Mouse (Mus musculus) thymus, postnatal 14 days (tissue): ENCODE measurements around the gene Necab3.

Experiments
- DNase-seq: peaks from one replicate; pipeline ENCODE4 v3.0.0; 2021

Necab3 gene

DNA sequence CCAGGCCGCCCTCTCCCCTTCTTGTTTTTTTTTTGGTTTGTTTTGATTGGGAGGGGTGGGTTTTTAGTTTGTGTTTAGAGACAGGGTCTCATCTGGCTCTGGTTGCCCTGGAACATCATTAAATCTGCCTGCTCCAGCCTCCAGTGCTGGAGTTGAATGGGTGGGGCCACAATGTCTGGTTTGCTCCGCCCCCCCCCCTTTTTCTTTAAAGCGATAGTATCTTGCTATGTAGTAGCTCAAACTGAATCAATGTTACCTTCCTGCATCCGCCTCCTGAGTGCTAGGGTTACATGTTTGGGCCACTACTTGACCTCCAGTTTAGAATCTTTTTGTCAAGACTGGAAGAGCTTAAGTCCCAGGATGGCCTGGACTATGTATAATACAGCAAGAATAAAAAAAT, 12.6 kb upstream of the Necab3 start:
- no peak for DNase-seq

DNA sequence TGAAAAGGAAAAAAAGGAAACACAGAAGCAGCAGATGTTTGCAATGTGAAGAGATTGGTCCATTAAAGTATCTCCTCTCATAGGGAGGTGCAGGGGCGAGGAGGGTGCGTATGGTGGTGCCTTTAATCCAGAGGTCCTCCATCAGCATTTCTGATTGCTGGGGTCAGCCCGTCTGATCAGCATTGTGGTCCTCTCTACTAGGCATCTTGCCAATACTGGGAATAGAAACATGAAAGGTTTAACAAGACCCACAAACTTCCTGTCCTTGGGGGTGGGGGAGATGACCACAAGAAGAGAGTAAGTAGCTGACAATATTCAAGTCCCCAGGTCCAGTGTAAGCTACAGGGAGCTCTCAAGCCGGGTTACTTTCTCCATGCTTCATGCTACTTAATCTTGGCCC, 12.0 kb upstream of the Necab3 start:
- DNase-seq = no peak

GRCm38 (mm10) chr2:154569836-154570286, 11.2 kb upstream of the Necab3 start, which contains the start of gene E2f1:
TSS of gene E2f1 (minus strand) at chr2:154569892.
- DNase-seq = peak; percentile 97

DNA sequence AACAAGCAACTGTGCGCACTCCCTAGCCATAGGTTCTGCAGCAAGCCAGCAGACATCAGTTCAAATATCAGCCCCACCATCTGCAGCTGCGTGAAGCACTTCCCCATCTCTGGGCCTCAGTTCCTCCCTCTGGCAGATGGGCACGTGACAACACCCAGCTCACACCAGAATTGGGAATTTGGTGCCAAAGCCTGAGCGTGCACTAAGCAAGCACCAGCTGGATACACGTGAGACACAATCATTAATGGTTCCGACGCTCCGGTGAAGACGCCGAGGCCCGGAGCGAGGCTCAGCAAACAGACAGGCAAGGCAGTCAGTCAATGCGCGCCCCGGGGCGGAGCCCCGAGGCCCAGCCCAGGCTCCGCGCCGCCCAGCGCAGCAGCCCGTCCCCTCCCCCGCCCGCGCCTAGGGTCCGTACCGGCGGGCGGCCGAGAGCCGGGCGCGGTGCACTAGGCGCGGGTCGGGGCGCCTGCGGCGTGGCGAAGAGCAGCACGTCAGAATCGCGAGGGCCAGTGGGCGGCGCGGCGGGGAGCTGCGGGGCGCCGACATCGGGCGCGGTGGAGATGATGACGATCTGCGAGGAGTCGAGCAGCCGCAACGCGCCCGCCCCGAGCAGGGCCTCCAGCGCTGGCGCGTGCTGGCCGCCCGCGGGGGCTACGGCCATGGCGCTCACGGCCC, 10.5 kb upstream of the Necab3 start:
- peak; percentile 76 for DNase-seq

GRCm38 (mm10) chr2:154568329-154569070, 9.8 kb upstream of the Necab3 start:
- no peak for DNase-seq

- DNase-seq = no peak
Measured at GRCm38 (mm10) chr2:154567766-154568165, 9.1 kb upstream of the Necab3 start.

DNA sequence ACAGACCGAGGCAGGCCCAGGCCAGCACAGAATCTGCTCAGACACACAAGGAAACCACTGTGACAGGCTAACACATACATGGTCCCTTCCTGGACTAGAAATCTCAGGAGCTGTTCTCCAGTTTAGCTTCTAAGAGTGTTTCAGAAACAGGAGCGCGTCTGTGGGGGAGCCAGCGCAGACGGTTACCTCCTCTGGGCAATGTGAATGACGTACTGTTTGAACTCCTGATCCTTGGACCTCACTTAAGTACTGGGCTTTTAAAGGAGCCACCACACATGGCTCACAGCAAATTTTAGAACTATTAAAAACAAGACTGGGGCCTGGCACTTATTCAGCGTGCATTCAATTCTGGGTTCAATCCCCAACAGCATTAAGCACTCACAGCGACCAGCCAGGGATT, 8.0 kb upstream of the Necab3 start:
- no peak for DNase-seq

GRCm38 (mm10) chr2:154565562-154565961, 6.9 kb upstream of the Necab3 start:
- no peak for DNase-seq

GRCm38 (mm10) chr2:154563612-154564170, 5.0 kb upstream of the Necab3 start:
- no peak for DNase-seq

DNA sequence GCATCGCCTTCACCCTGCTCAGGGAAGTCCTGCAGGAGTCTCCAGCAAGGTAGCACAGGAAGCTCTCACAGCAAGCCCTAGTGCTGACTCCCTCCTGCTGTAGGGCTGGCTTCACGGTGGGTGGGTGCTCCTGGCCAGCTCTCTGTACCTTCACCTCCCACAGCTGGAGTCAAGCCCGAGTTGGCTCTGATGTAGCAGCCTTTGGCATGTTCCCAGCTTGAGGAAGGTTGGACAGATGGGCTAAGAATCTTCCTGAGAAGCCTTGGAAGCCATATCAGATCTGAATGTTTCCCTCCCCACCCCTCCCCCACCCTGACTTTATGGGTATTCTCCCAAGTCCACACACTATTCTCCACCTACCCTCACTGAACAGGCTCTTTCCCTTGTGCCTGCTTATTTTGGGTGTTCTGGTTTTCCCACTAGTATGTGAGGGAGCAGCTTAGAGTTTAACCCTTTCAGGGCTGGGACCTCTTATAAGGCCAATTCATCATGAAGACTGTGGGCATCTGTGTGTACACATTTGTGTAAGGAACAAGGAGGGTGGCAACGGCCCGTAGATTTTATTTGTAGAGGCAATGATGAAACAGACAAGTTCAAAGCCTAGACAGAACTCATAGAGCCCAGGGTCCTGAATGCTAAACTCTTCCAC, 1.4 kb downstream of the Necab3 start:
- peak; percentile 32 for DNase-seq

- DNase-seq = no peak
Measured at GRCm38 (mm10) chr2:154555235-154555634, 3.5 kb downstream of the Necab3 start.

DNA sequence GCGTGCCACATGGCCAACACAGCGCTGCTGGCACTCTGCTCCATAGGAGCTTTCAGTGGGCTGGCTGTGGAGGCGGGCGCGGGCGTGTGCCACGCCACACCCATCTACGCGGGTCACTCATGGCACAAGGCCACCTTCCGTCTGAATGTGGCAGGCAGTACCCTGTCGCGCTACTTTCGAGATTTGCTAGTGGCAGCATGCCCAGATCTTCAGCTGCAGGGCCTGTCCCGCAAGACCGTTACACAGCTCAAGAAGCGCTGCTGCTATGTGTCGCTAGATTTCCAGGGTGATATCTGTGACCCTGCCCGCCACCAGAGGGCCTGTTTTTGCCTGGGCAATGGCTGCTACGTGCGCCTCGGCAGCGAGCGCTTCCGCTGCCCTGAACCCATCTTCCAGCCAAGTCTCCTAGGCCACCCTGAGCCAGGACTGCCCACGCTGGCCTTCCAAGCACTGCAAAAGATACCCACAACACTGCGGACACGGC, 6.2 kb downstream of the Necab3 start:
- peak; percentile 84 for DNase-seq

DNA sequence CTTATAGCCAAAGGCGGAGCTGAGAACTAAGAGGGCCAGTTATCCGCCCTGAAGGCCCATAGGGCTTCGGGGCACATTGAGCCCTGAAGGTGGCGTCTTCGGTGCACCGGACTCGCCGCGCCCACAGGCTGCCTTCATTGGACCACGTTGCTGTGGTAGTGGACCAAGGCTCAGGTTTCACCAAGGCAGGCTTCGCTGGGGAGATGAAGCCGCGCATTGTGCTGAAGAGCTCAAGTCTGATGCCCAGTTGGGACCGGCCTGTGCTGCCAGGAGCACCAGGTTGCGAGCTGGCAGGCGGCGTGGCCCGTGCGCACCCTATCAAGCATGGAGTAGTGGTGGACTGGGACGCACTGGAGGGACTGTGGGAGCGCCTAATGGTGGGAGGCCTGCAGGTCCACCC, 6.8 kb downstream of the Necab3 start:
- no peak for DNase-seq

GRCm38 (mm10) chr2:154551476-154551875, 7.2 kb downstream of the Necab3 start, which contains the start of gene Actl10:
TSS of gene Actl10 (plus strand) at chr2:154551776.
- no peak for DNase-seq

- no peak for DNase-seq
Measured at GRCm38 (mm10) chr2:154550937-154551336, 7.8 kb downstream of the Necab3 start.

- no peak for DNase-seq
Measured at GRCm38 (mm10) chr2:154549886-154550189, 8.9 kb downstream of the Necab3 start.

- peak; percentile 81 for DNase-seq
Measured at GRCm38 (mm10) chr2:154549127-154549885, 9.4 kb downstream of the Necab3 start.

DNA sequence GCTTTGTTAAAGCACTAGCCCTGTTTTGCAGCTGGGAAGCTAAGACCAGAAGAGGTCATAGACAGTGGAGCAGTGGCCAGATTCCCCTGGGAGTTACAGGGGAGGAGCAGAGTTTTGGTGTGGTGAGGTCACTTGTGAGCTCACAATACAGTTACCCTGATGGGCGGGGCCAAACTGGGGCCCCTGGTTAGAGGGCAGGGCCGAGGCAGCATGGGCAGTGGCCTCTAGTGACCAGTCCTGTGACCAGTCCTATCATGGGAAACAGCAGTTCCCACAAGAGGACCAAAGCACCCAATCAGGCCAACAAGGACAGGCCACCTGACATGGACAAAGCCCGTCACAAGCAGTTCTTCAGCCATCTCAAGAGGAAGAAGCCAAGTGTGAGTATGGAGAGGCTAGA, 10.0 kb downstream of the Necab3 start:
- DNase-seq = no peak

DNA sequence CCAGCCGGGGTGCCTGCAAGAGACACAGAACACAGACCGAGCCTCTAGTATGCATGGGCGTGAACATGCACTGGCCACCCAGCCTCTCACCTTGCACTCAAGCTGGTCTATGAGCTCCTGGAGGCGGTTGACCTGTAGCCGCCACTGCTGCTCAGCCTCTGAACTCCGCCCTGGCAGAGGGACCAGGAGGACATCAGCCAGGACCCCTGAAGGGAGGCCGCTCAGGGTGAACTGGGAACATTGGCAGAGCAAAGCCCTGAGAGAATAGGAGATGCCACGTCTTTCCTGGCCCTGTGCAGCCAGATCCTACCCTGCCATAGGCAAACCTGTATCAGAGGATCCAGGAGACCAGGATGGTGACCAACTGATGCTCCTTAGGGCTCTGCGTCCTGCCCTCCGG, 12.0 kb downstream of the Necab3 start, which contains the start of gene 1700003F12Rik:
1700003F12Rik (plus strand) TSS at position 375 of the 400 bp plus-strand sequence.
- DNase-seq = no peak

DNA sequence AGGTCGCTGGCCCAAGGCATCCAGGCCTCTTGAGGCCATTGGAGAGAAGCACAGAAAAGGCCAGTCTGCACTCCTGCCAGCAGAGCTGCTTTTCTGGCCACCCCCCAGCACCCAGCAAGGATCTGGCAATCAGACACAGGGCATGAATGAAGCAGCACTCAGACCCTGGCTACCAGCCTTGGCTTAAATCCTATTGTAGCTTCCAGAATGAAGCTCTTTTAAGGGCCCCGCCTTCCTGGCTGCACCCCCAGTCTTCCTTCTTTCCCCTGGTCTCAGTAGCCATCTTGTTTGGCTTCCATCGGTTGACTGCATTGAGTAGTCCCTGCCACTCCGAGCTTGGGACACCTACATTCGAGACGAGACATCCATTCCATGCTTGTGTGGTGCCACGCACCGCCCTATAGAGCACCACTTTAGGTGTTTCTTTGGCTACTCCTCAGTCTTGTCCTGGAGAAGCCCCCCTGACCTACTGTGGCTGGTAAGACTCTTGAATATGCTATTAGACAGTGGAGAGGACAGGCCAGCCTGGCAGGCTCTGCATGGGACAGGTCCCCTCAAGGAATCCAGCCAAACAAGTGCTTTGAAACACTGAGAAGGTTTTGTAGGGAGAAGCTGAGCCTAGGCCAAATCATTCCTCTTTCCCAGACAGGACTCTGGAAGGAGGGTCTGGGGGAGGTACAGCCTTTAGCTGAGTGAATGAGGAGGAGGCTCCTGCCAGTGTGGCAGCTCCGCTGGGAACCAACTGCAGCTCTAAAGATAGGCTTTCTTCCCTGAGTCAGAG, 14.9 kb downstream of the Necab3 start:
- no peak for DNase-seq

GRCm38 (mm10) chr2:154541630-154542029, 17.1 kb downstream of the Necab3 start:
- no peak for DNase-seq

DNA sequence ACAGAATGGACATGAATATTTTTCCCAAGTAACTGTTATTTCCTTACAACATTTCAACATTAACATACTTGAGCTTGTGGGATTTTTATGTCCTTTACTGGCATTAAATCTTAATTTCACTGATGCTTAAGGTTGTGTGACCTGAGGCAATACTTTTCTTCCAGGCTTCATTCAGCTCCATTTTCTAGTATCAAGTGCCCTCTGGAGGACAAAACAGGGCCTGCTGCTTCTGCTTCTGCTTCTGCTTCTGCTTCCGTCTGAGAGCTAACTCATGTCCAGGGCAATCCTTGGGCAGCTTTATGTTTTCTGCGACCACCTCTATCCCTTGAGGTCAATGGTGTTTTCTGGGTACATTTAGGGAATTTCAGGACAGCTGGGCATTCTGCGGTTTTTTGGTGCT, 19.0 kb downstream of the Necab3 start:
- peak; percentile 50 for DNase-seq
